ENCODE assay signal across 33 mouse cellular contexts in genomic region chr15:27259854-27260191, GRCm38 (mm10).
"Had no signal": no experiment of that assay in that cellular context is flagged by ENCODE, and none has a peak within 500 bp of the region (broad histone marks: within the 10 kb centered on the region; RNA-seq: fewer than 3 reads in every experiment).

No protein-coding gene starts in this region.

- H3K9ac ChIP-seq: heart, embryonic 12.5 days; heart, embryonic 13.5 days; heart, embryonic 15.5 days; hindbrain, embryonic 13.5 days; hindbrain, embryonic 14.5 days; hindbrain, embryonic 15.5 days; kidney, embryonic 15.5 days had no signal

- H3K27ac ChIP-seq: heart, adult 2 months; heart, embryonic 10.5 days; heart, embryonic 13.5 days; heart, embryonic 15.5 days; hindbrain, embryonic 10.5 days; hindbrain, embryonic 13.5 days; hindbrain, embryonic 14.5 days; hindbrain, embryonic 15.5 days; hindbrain, postnatal 0 days; kidney, embryonic 15.5 days; kidney, postnatal 0 days; layer of hippocampus, adult 2 months; left cerebral cortex, adult 2 months had no signal

- H3K9me3 ChIP-seq: heart, embryonic 10.5 days; heart, embryonic 12.5 days; heart, embryonic 13.5 days; heart, embryonic 15.5 days; hindbrain, embryonic 10.5 days; hindbrain, embryonic 13.5 days; hindbrain, embryonic 15.5 days; kidney, embryonic 15.5 days had no signal

- H3K4me1 ChIP-seq: heart, embryonic 15.5 days; hindbrain, embryonic 10.5 days; hindbrain, embryonic 13.5 days; hindbrain, embryonic 15.5 days; kidney, embryonic 15.5 days had no signal

- DNase-seq: heart, adult 2 months; heart, postnatal 10 days; heart, postnatal 14 days; heart, postnatal 36 days; heart, postnatal 4 days; kidney, adult 11 months; kidney, adult 18-20 months; kidney, adult 2 months; kidney, adult 8-10 months; kidney, adult 9 months; kidney, postnatal 10 days; kidney, postnatal 14 days; kidney, postnatal 25 days; kidney, postnatal 36 days; kidney, postnatal 4 days; layer of hippocampus, adult 9-11 months; layer of hippocampus, postnatal 36 days had no signal

- H3K27me3 ChIP-seq: heart, embryonic 12.5 days; heart, embryonic 13.5 days; heart, embryonic 15.5 days; hindbrain, embryonic 13.5 days; hindbrain, embryonic 15.5 days; kidney, embryonic 15.5 days had no signal

- H3K4me2 ChIP-seq: heart, embryonic 11.5 days; heart, embryonic 12.5 days; heart, embryonic 13.5 days; heart, embryonic 15.5 days; hindbrain, embryonic 13.5 days; hindbrain, embryonic 14.5 days; hindbrain, embryonic 15.5 days; kidney, embryonic 15.5 days had no signal

- ATAC-seq: hindbrain, embryonic 16.5 days; hindbrain, postnatal 0 days; inflammation-experienced regulatory T-cells, adult 6 months had no signal

- H3K4me3 ChIP-seq: heart, adult 2 months; heart, embryonic 10.5 days; heart, embryonic 12.5 days; heart, embryonic 13.5 days; heart, embryonic 15.5 days; hindbrain, embryonic 10.5 days; hindbrain, embryonic 13.5 days; hindbrain, embryonic 15.5 days; kidney, embryonic 15.5 days; layer of hippocampus, adult 2 months; left cerebral cortex, adult 2 months had no signal

- H3K36me3 ChIP-seq: heart, embryonic 10.5 days; heart, embryonic 12.5 days; heart, embryonic 13.5 days; heart, embryonic 15.5 days; hindbrain, embryonic 10.5 days; hindbrain, embryonic 13.5 days; hindbrain, embryonic 15.5 days; kidney, embryonic 15.5 days had no signal
